Mouse (Mus musculus) CD4-positive, CD25-positive, alpha-beta regulatory T cell, adult 4 months (primary cell): ENCODE results near the gene Nme1. TPM values are rescaled to one million over a fixed set of nuclear protein-coding genes. Genes with fewer than 3 reads are reported as not detected.

Source experiments
- ATAC-seq: one replicate; pipeline ENCODE4 v1.8.0; 2017
- polyA plus RNA-seq, 2 experiments: library from polyadenylated mRNA; unstranded; fragments of 100-300 nt; shearing (Covaris generic); gene quantifications; one replicate each; pipeline ENCODE4 v1.2.1; 2017

Nme1 gene
- polyA plus RNA-seq: 100 to 1,000 TPM; 119 to 260 TPM

GRCm38 (mm10) chr11:93968005-93968847 is at the start of gene Nme1, which contains the start of gene Gm20390:
Gene Nme1 (minus strand): TSS chr11:93968521.
Gene Gm20390 (minus strand): TSS chr11:93968293.
- peak; percentile 93 for ATAC-seq

- no peak for ATAC-seq
Measured at GRCm38 (mm10) chr11:94003346-94003745, 35.0 kb upstream of the Nme1 start.

- no peak for ATAC-seq
Measured at GRCm38 (mm10) chr11:93999276-93999675, 31.0 kb upstream of the Nme1 start.

GRCm38 (mm10) chr11:93997141-93997775 is 28.9 kb upstream of the Nme1 start:
- no peak for ATAC-seq

- peak; percentile 13 for ATAC-seq
Measured at GRCm38 (mm10) chr11:93996306-93997140, 28.2 kb upstream of the Nme1 start.

- ATAC-seq: peak; percentile 82
Measured at GRCm38 (mm10) chr11:93995720-93996305, 27.5 kb upstream of the Nme1 start, which contains the start of gene Spag9. Gene Spag9 (plus strand): TSS chr11:93996091.

- ATAC-seq: peak; percentile 73
Measured at GRCm38 (mm10) chr11:93995111-93995719, 26.9 kb upstream of the Nme1 start.

GRCm38 (mm10) chr11:93994531-93994930 is 26.2 kb upstream of the Nme1 start:
- no peak for ATAC-seq

GRCm38 (mm10) chr11:93988328-93989062 is 20.2 kb upstream of the Nme1 start:
- ATAC-seq: no peak

- no peak for ATAC-seq
Measured at GRCm38 (mm10) chr11:93987625-93988327, 19.5 kb upstream of the Nme1 start.

GRCm38 (mm10) chr11:93987026-93987425 is 18.7 kb upstream of the Nme1 start:
- no peak for ATAC-seq

- ATAC-seq: no peak
Measured at GRCm38 (mm10) chr11:93986298-93986697, 18.0 kb upstream of the Nme1 start.

- ATAC-seq: no peak
Measured at GRCm38 (mm10) chr11:93985265-93985664, 16.9 kb upstream of the Nme1 start.

- ATAC-seq: no peak
Measured at GRCm38 (mm10) chr11:93984619-93985018, 16.3 kb upstream of the Nme1 start.

GRCm38 (mm10) chr11:93979502-93980049 is 11.3 kb upstream of the Nme1 start:
- ATAC-seq: no peak

- no peak for ATAC-seq
Measured at GRCm38 (mm10) chr11:93972951-93973350, 4.6 kb upstream of the Nme1 start.

- no peak for ATAC-seq
Measured at GRCm38 (mm10) chr11:93969799-93970198, 1.5 kb upstream of the Nme1 start.

- no peak for ATAC-seq
Measured at GRCm38 (mm10) chr11:93969171-93969570, 850 bp upstream of the Nme1 start.

GRCm38 (mm10) chr11:93968848-93969128 is 467 bp upstream of the Nme1 start:
- ATAC-seq: no peak

GRCm38 (mm10) chr11:93967381-93967780 is 940 bp downstream of the Nme1 start:
- ATAC-seq: no peak

GRCm38 (mm10) chr11:93965391-93965790 is 2.9 kb downstream of the Nme1 start:
- ATAC-seq: no peak
